Mouse (Mus musculus) embryonic facial prominence, embryonic 13.5 days (tissue): ENCODE measurements around the gene Krtap5-4. TPM values are rescaled to one million over a fixed set of nuclear protein-coding genes. Genes with fewer than 3 reads are reported as not detected.
"Not testable (repeated sequence)": the region's sequence is repeated elsewhere in the genome, so short reads cannot be mapped to it uniquely, and the experiment has no call there.

ENCODE experiments used
- ATAC-seq: fragments of 200-750 bp; cut with Nextera tagmentation; 2 replicates; pipeline ENCODE4 v1.8.0; 2017; ENCODE audit warnings: low read depth; ENCODE audit not compliant: insufficient number of reproducible peaks, insufficient read depth, low FRiP score, low TSS enrichment
- H3K27ac ChIP-seq: fragments of 300-500 bp; sonication (generic); 2 replicates; pipeline ENCODE4 v1.5.1; 2015; ENCODE audit warnings: moderate library complexity, mild to moderate bottlenecking, inconsistent platforms
- H3K27me3 ChIP-seq: fragments of 300-500 bp; sonication (generic); 2 replicates; pipeline ENCODE4 v1.6.1; 2015; ENCODE audit warnings: mild to moderate bottlenecking, inconsistent platforms
- H3K36me3 ChIP-seq: fragments of 300-500 bp; sonication (generic); 2 replicates; pipeline ENCODE4 v1.6.1; 2015; ENCODE audit warnings: mild to moderate bottlenecking, inconsistent platforms
- H3K4me1 ChIP-seq: fragments of 300-500 bp; sonication (generic); 2 replicates; pipeline ENCODE4 v1.6.1; 2015; ENCODE audit warnings: inconsistent platforms
- H3K4me2 ChIP-seq: fragments of 300-500 bp; sonication (generic); 2 replicates; pipeline ENCODE4 v1.6.1; 2015; ENCODE audit warnings: moderate library complexity, mild to moderate bottlenecking, inconsistent platforms
- H3K4me3 ChIP-seq: fragments of 300-500 bp; sonication (generic); 2 replicates; pipeline ENCODE4 v1.5.1; 2015; ENCODE audit warnings: mild to moderate bottlenecking, inconsistent platforms
- H3K9ac ChIP-seq: fragments of 300-500 bp; sonication (generic); 2 replicates; pipeline ENCODE4 v1.6.1; 2015; ENCODE audit warnings: mild to moderate bottlenecking, inconsistent platforms
- H3K9me3 ChIP-seq: fragments of 300-500 bp; sonication (generic); 2 replicates; pipeline ENCODE4 v1.6.1; 2016; ENCODE audit warnings: inconsistent platforms
- WGBS: fragments of 180-500 bp; shearing (Covaris S2); methylation state at CpG from one replicate; pipeline ENCODE4 v1.1.7; 2015; ENCODE audit warnings: mixed read lengths; 5-methylcytosine and 5-hydroxymethylcytosine counted together
- polyA plus RNA-seq: library from polyadenylated mRNA; unstranded; fragments of >200 nt; fragmentation: Nextera tagmentation; extraction: Ambion mirVana; gene quantifications from 2 replicates; pipeline ENCODE4 v1.2.1, GENCODE M21; 2015

Krtap5-4 gene
- polyA plus RNA-seq, 1 experiment from 2014 or later: not detected

DNA sequence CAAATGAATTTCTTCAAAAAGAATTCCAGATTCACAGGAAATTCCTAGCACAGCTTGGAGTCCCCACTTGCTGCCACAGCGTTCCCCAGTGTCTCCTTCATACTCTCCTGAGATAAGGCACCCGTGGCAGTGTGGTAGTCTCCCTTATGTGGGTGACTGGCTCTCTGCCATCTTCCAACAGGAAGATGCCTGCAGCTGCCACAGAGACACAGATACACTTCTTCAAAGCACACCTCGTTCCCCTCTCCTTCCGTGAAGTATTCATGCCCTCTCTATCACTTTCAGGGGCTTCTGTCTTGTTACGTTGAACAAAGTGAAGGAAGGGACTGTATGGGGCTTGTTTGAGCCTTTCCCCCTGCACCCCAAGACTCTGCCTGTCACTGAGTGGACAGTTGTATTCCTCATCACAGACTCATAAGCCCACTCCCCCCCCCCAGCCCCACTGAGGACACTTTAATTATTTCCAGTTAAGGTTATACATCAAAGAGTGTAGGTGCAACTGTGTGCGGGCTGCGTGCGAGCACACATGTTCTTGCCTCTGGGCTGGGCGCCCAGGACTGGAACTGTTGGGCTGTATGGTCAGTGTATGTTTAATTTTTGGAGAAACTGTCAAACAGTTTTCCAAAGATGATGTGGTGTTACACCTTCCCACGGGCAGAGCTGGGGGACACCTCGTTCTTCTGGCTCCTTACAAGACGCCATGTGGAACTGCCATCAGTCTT, 20.2 kb downstream of the Krtap5-4 start:
- ATAC-seq: no peak
- Histone ChIP-seq H3K4me2 (no peak overlapping the region), H3K4me1 (peaks cover 18% of the 10 kb centered on the region), H3K9ac (no peak overlapping the region), H3K4me3 (no peak overlapping the region), H3K9me3 (no peaks in the 10 kb centered on the region), H3K27me3 (no peaks in the 10 kb centered on the region), H3K36me3 (no peaks in the 10 kb centered on the region), H3K27ac (no peak overlapping the region)
- 82% methylated on average over 12 of the region's 12 CpGs for WGBS

DNA sequence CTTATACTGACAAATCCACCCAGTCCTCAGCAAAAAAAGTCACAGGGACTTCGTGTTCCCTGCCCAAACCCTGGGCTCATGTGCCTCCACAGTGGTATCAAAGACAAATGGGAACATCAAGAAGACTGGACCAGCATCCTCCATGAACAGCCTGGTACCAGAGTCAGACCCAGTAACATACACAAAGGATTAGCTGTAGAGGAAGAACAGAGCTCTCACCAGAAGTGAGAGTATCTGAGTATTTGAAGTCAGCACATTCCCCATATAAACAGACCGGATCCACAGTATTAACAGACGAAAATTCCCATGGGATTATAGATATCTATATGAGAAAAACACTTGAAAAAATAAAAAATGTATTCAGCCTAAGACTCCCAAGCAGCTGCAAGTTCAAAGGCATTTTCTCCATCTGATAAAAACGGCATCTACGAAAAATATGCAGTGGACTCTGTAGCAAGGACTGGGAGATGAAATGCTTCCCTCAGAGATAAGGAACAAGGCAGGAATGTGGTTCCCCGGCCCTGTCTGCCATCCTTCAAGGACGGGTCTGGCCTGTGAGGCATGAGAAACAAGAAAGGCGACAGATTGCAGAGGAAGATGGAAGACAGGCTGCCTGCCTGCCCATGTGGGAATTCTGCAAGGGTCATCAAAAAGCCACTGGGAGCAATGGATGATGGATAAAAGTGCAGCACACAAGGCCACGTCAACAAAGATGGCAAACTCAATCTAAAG, 23.5 kb downstream of the Krtap5-4 start:
- H3K4me3 ChIP-seq: no peak overlapping the region
- no peak overlapping the region for H3K4me2 ChIP-seq
- no peak overlapping the region for H3K9ac ChIP-seq
- H3K36me3 ChIP-seq: no peaks in the 10 kb centered on the region
- H3K27me3 ChIP-seq: no peaks in the 10 kb centered on the region
- no peak for ATAC-seq
- no peak overlapping the region for H3K27ac ChIP-seq
- WGBS: 50% methylated on average over 9 of the region's 9 CpGs
- H3K4me1 ChIP-seq: peaks cover 3% of the 10 kb centered on the region; the same call in 1 of the 2 replicates
- H3K9me3 ChIP-seq: no peaks in the 10 kb centered on the region

DNA sequence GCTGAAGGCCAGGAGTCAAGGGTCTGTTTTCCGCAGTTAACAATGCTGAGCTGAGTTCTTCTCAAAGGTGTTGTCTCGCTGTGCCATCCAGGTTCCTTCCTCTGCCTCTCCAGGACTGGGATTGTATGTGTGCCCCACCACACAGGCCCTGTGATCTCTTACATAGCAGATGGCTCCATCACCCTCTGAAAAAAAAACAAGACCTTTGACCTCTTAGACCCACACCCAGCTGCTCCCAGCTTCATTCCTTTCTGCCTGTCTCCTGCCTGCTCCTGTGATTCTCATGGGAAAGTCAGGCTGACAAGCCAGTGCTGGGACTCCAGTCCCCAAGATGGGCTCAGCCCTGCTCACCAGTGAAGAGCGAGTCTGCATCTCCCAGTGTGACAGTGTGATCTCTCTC, 25.2 kb downstream of the Krtap5-4 start:
- Histone ChIP-seq H3K36me3 (no peaks in the 10 kb centered on the region), H3K4me1 (no peaks in the 10 kb centered on the region), H3K9me3 (no peaks in the 10 kb centered on the region), H3K27me3 (no peaks in the 10 kb centered on the region), H3K4me3 (no peak overlapping the region), H3K4me2 (no peak overlapping the region), H3K9ac (no peak overlapping the region), H3K27ac (no peak overlapping the region)
- ATAC-seq: no peak
- WGBS: 62% methylated on average over 3 of the region's 3 CpGs

DNA sequence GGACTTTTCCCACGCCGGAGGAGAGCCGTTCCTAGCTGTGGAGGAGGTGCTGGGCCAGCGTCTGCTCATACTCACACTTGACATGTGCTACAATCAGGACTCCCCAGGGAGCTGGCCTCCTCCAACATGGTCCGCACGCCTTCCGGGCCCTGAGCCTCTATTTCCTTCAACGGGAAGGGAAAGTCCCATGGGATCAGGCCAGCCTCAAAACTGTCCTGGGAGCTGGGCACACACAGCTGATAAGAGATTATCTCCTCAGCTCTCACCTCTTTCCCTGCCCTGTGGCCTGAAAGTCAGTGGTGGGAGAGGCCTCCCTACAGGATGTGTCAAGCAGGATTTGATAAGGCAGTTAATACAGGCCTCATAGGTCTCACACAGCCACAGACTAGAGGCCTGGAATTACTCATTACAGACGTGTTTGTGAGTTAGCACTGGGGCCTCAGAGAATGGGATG, 26.9 kb downstream of the Krtap5-4 start:
- ATAC-seq: no peak
- no peak overlapping the region for H3K27ac ChIP-seq

DNA sequence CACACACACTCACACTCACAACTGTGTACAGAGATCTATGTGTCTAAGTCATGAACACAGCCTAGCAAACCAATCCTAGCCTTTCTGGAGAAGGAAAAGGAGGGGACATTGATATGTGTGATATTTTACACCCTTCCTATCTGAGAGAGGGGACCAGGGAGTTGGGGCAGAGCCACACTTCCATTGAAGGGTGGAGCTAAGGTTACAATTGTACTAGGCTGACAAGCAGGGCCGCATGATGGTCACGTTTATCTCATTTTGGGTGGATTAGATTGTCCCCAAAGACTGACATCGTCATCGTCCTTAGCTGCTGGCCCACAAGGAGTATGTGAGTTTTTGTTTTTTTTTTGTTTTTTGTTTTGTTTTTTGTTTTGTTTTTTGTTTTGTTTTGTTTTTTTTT, 27.9 kb downstream of the Krtap5-4 start:
- WGBS: 77% methylated on average over 4 of the region's 4 CpGs

More for the DNA sequence above, 26.9 kb downstream of the Krtap5-4 start:
- H3K9me3 ChIP-seq: no peaks in the 10 kb centered on the region
- 73% methylated on average over 9 of the region's 9 CpGs for WGBS
- H3K4me1 ChIP-seq: 0 out of 2 replicates have a peak, but pooled peaks cover 5% of the 10 kb centered on the region
- no peak overlapping the region for H3K9ac ChIP-seq
- H3K36me3 ChIP-seq: no peaks in the 10 kb centered on the region
- H3K27me3 ChIP-seq: no peaks in the 10 kb centered on the region
- H3K4me3 ChIP-seq: no peak overlapping the region
- H3K4me2 ChIP-seq: no peak overlapping the region

DNA sequence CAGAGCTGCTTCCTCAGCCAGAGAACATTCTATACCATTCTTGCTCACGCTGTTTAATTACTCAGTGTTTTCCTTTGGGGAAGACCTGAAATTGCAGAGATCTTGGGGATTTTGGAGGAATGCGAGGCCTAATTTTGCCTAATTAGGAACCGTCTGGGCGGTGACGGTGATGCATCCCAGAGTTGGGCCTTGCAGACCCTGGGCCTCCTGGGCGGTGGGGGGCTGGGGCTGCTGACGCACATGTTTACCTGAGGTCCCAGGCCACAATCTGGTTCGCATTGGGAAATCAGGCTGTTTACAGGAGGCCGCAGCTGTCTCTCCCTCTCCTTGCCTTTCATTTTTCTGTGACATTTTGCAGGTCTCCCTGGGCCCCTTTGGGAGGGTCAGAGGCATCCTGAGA, 29.4 kb downstream of the Krtap5-4 start:
- H3K27ac ChIP-seq: peak overlapping the region; percentile 60; the same call in 1 of the 2 replicates
- WGBS: 45% methylated on average over 5 of the region's 9 CpGs
- not testable (repeated sequence) for ATAC-seq, H3K27me3 ChIP-seq, H3K4me1 ChIP-seq, H3K4me3 ChIP-seq, H3K9me3 ChIP-seq, H3K9ac ChIP-seq, H3K4me2 ChIP-seq, H3K36me3 ChIP-seq

More for the DNA sequence above, 27.9 kb downstream of the Krtap5-4 start:
- Histone ChIP-seq H3K4me1 (0 out of 2 replicates have a peak, but pooled peaks cover 5% of the 10 kb centered on the region), H3K4me2 (no peak overlapping the region), H3K9ac (no peak overlapping the region), H3K36me3 (no peaks in the 10 kb centered on the region), H3K9me3 (no peaks in the 10 kb centered on the region), H3K27me3 (no peaks in the 10 kb centered on the region), H3K27ac (no peak overlapping the region), H3K4me3 (no peak overlapping the region)
- no peak for ATAC-seq

DNA sequence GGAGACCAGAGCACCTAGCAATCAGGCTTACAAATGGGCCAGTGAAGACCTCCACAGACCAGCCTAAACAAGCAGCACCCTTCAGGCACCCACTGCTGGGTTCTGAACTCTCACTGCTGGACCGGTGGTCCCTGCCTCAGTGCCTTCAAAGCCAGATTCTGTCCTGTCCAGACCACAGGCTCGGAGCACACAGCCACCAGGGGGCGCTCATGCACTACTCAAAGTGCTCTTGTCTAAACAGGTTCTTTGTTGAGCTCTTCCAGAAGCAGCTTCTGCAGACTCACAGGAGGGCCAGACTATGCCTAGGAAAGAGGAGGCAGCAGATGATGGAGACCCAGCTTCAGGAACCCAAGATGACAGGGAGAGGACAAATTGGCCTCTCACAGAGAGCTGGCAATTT, 30.9 kb downstream of the Krtap5-4 start:
- no peak overlapping the region for H3K4me3 ChIP-seq
- no peak overlapping the region for H3K4me2 ChIP-seq
- H3K9ac ChIP-seq: no peak overlapping the region
- no peak for ATAC-seq
- 0 out of 2 replicates have a peak, but pooled peaks cover 5% of the 10 kb centered on the region for H3K4me1 ChIP-seq
- 0 out of 2 replicates have a peak overlapping the region, but pooled peaks have one; percentile 5 for H3K27ac ChIP-seq
- H3K9me3 ChIP-seq: no peaks in the 10 kb centered on the region
- no peaks in the 10 kb centered on the region for H3K27me3 ChIP-seq
- no peaks in the 10 kb centered on the region for H3K36me3 ChIP-seq
- 0% methylated on average over 3 of the region's 3 CpGs for WGBS

DNA sequence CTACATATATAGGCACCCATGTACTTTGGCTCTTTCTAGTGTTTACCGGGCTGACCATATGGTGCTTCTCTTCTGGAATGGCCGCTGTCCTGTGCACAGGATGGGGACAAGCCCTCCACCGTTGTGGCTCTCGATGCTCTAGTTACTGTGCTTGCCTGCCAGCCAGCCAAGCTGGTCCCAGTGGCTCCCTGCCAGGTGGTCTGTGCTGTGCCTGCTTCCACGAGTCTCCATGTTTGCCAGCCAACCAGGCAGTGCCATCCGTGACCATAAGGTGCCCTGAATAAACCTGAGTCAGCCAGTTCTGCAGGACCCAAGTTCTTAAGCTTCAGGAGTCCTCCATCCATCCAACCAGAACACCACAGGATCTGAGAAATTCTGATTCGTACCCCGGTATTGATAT, 31.8 kb downstream of the Krtap5-4 start:
- H3K4me2 ChIP-seq: no peak overlapping the region
- 84% methylated on average over 8 of the region's 8 CpGs for WGBS
- H3K9ac ChIP-seq: no peak overlapping the region
- H3K27me3 ChIP-seq: no peaks in the 10 kb centered on the region
- H3K27ac ChIP-seq: no peak overlapping the region
- H3K36me3 ChIP-seq: no peaks in the 10 kb centered on the region
- H3K9me3 ChIP-seq: no peaks in the 10 kb centered on the region
- no peak overlapping the region for H3K4me3 ChIP-seq
- ATAC-seq: no peak; the same call in 1 of the 2 replicates
- H3K4me1 ChIP-seq: 0 out of 2 replicates have a peak, but pooled peaks cover 5% of the 10 kb centered on the region

DNA sequence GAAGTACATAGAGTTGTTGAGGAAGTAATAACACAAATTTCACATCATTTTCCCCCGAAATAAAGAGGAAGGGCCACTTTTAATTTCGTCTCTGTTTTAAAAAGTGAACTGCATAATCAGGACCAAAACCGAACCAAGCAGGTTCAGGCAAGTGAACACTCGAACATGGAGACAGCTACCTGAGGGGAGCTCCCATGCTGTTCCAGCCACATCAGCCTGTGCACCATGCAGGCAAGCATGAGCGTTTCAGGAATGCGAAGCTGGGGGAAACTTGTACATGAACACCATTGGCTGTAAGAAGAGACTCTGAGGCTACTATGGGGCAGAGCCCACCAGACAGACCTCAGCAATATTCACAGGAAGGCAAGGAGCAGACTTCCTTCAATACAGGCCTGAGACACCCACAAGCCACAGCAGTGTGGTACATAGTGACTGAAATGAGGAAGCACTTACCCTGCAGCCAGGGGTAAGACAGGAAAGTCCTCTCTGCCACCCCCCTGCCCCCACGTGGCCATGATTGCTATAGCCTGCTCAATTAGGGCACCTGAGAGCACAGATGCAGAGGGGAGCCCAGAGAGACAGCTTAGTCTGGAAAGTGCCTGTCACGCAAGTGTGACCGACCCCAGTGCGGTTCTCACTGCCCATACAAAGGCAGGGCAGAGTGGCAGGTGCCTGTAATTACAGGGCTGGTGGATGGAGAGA, 37.1 kb downstream of the Krtap5-4 start:
- H3K4me3 ChIP-seq: no peak overlapping the region
- no peak overlapping the region for H3K9ac ChIP-seq
- peak overlapping the region; percentile 39; the same call in 1 of the 2 replicates for H3K27ac ChIP-seq
- no peak for ATAC-seq
- no peaks in the 10 kb centered on the region for H3K36me3 ChIP-seq
- WGBS: 39% methylated on average over 10 of the region's 10 CpGs
- H3K4me1 ChIP-seq: peaks cover 6% of the 10 kb centered on the region
- no peaks in the 10 kb centered on the region for H3K9me3 ChIP-seq
- H3K4me2 ChIP-seq: no peak overlapping the region
- H3K27me3 ChIP-seq: no peaks in the 10 kb centered on the region

DNA sequence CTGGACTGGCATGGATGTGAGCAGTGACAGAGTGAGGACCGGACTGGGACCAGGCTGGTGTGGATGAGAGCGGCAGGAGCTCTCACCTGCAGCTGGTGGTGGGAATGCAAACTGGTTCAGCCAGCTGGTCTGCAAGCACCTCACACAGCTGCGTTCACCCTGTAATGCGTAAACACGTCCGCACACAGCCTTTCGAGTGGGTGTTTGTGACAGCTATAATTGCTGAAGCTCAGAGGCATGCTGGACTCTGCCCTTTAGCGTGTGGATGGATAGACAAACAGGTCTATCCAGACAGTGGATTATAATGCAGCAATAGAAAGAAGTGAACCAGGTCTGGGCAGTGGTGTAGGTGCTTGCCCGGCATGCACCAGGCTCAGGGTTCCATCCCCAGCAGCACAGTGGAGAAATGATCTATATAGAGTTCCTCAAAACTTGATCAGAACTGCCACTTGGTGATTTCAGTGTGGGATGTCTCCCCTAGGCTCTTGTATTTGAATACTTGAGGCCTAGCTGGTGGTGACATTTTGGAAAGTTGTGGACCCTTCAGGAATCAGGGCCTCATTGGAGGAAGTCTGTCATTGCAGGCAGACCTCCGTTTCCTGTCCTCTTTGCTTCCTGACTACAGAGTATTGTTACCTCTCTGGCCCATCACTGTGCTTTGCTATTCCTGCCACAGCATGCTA, 38.4 kb downstream of the Krtap5-4 start:
- ATAC-seq: no peak; the same call in 1 of the 2 replicates
- Histone ChIP-seq H3K4me3 (no peak overlapping the region), H3K4me1 (peaks cover 6% of the 10 kb centered on the region), H3K27me3 (no peaks in the 10 kb centered on the region), H3K9me3 (no peaks in the 10 kb centered on the region), H3K4me2 (no peak overlapping the region), H3K27ac (peak overlapping the region; percentile 39), H3K36me3 (no peaks in the 10 kb centered on the region), H3K9ac (no peak overlapping the region)
- 71% methylated on average over 10 of the region's 10 CpGs for WGBS

DNA sequence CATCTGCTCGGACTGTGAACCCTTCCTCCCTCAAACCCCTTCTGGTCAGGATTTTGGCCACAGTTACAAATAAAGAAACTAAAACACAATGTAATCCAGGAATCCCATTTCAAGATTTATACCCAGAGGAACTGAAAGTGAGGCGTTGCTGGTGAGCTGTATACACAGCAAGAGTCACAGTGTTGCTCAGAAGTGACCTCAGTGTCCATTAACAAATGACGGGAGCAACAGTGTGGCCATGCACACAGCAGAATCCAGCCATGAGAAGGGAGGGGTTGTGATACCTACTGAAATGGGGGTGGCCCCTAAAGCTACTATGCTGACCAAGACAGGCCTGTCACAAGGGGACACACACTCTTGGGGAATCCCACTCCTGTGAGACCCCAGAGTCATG, 38.9 kb downstream of the Krtap5-4 start:
- no peaks in the 10 kb centered on the region for H3K36me3 ChIP-seq
- peaks cover 6% of the 10 kb centered on the region for H3K4me1 ChIP-seq
- no peak overlapping the region for H3K27ac ChIP-seq
- H3K4me2 ChIP-seq: no peak overlapping the region
- H3K9me3 ChIP-seq: no peaks in the 10 kb centered on the region
- no peak for ATAC-seq
- no peak overlapping the region for H3K9ac ChIP-seq
- no peak overlapping the region for H3K4me3 ChIP-seq
- WGBS: 75% methylated on average over 3 of the region's 3 CpGs
- no peaks in the 10 kb centered on the region for H3K27me3 ChIP-seq
